Mouse (Mus musculus) midbrain, embryonic 12.5 days (tissue): ENCODE measurements at regions not wholly inside any gene's neighbourhood (a gene's known extent, or its start where the extent isn't known, plus 50 kb on each side); places are given as distances from the start of the nearest gene placed in this dataset.
A peak's percentile ranks its signal among the peaks of the same experiment; 100 is the strongest.

Source experiments
- ATAC-seq: fragments of 200-750 bp; cut with Nextera tagmentation; 2 replicates; pipeline ENCODE4 v1.8.0; 2017; ENCODE audit warnings: low read depth, moderate TSS enrichment, moderate library complexity; ENCODE audit not compliant: low FRiP score
- H3K27ac ChIP-seq: fragments of 300-500 bp; sonication (generic); replicated peaks from 2 replicates; pipeline ENCODE4 v1.5.1; 2016; ENCODE audit warnings: mild to moderate bottlenecking
- H3K27me3 ChIP-seq: fragments of 300-500 bp; sonication (generic); 2 replicates; pipeline ENCODE4 v1.6.1; 2016; ENCODE audit warnings: mild to moderate bottlenecking
- H3K36me3 ChIP-seq: fragments of 300-500 bp; sonication (generic); 2 replicates; pipeline ENCODE4 v1.6.1; 2016
- H3K4me1 ChIP-seq: fragments of 300-500 bp; sonication (generic); 2 replicates; pipeline ENCODE4 v1.6.1; 2016
- H3K4me2 ChIP-seq: fragments of 300-500 bp; sonication (generic); replicated peaks from 2 replicates; pipeline ENCODE4 v1.6.1; 2016; ENCODE audit warnings: mild to moderate bottlenecking, moderate library complexity
- H3K4me3 ChIP-seq: fragments of 300-500 bp; sonication (generic); 2 replicates; pipeline ENCODE4 v1.5.1; 2016; ENCODE audit warnings: mild to moderate bottlenecking
- H3K9ac ChIP-seq: fragments of 300-500 bp; sonication (generic); replicated peaks from 2 replicates; pipeline ENCODE4 v1.6.1; 2016; ENCODE audit warnings: mild to moderate bottlenecking, moderate library complexity
- H3K9me3 ChIP-seq: fragments of 300-500 bp; sonication (generic); 2 replicates; pipeline ENCODE4 v1.6.1; 2016; ENCODE audit warnings: mild to moderate bottlenecking
- WGBS: fragments of 180-500 bp; shearing (Covaris S2); methylation state at CpG from one replicate; pipeline ENCODE4 v1.1.7; 2016; 5-methylcytosine and 5-hydroxymethylcytosine counted together

DNA sequence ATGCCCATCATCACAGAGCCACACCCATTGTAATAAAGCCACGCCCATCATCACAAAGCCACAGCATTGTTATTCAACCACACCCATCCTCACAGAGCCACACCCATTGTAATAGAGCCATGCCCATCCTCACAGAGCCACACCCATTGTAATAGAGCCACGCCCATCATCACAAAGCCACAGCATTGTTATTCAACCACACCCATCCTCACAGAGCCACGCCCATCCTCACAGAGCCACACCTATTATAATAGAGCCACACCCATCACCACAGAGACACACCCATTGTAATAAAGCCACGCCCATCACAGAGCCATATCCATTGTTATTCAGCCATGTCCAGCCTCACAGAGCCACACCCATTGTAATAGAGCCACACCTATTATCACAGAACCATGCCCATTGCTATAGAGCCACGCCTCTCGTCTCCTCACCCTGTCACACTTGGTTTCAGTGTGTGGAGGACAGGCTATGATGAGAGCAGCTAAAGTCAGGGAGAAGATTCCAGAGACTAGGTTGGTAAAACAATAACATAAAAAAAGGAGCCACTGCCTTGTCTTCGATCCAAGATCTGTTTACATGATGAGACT is 85.6 kb downstream of the Gxylt1 start:
- ATAC-seq, result no peak
- H3K9me3 ChIP-seq, result no peaks in the 10 kb centered on the region
- no peak overlapping the region for H3K9ac ChIP-seq
- 84% methylated on average over 7 of the region's 7 CpGs for WGBS
- no peaks in the 10 kb centered on the region for H3K27me3 ChIP-seq
- H3K4me3 ChIP-seq, result no peak overlapping the region
- H3K27ac ChIP-seq, result no peak overlapping the region
- H3K4me2 ChIP-seq, result no peak overlapping the region
- H3K36me3 ChIP-seq, result no peaks in the 10 kb centered on the region
- 0 out of 2 replicates have a peak, but pooled peaks cover 3% of the 10 kb centered on the region for H3K4me1 ChIP-seq

DNA sequence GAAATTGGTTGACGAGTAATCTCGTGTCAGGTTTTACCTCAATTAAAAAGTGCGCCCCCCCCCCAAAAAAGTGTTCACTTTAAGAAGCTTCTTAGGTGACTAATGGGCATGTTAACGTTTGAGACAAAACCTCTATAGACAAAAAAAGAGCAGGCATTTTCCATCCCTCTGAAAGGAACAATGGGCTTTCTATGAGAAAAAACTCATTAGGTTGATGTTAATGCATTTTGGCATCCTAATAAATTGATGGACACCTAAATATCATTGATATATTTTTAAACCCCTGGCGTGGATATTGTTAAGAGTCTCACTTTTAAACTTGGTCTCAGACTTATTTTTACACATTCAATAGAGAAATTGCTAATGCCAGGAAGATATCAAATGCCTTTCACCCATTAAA is 98.8 kb downstream of the Gxylt1 start:
- Histone ChIP-seq H3K4me3 (no peak overlapping the region), H3K9ac (no peak overlapping the region), H3K36me3 (no peaks in the 10 kb centered on the region), H3K27ac (no peak overlapping the region), H3K4me1 (no peaks in the 10 kb centered on the region), H3K4me2 (no peak overlapping the region), H3K9me3 (no peaks in the 10 kb centered on the region), H3K27me3 (no peaks in the 10 kb centered on the region)
- 81% methylated on average over 5 of the region's 5 CpGs for WGBS
- no peak for ATAC-seq

DNA sequence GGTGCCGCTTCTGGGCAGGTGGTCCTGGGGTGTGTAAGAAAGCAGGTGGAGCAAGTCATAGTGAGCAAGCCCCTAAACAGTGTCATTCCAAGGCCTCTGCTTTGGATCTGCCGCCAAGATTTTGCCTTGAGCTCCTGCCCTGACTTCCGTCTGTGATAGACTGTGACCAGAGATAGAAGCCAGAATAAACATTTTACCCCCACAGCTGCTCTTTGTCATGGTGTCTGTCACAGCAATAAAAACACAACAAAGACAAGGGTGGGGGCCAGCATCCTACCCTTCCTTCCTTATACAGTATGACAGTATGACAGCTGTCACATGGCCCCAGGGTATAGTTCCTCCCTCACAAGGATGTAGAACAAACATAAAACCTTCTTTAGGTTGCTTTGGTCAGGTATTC is 106.2 kb downstream of the Gxylt1 start:
- 0 out of 2 replicates have a peak, but pooled peaks cover 2% of the 10 kb centered on the region for H3K9me3 ChIP-seq
- H3K27me3 ChIP-seq, result peaks cover 7% of the 10 kb centered on the region
- ATAC-seq, result no peak
- H3K4me2 ChIP-seq, result no peak overlapping the region
- H3K27ac ChIP-seq, result no peak overlapping the region
- no peaks in the 10 kb centered on the region for H3K36me3 ChIP-seq
- 94% methylated on average over 3 of the region's 3 CpGs for WGBS
- no peak overlapping the region for H3K9ac ChIP-seq
- H3K4me3 ChIP-seq, result no peak overlapping the region
- H3K4me1 ChIP-seq, result no peaks in the 10 kb centered on the region

DNA sequence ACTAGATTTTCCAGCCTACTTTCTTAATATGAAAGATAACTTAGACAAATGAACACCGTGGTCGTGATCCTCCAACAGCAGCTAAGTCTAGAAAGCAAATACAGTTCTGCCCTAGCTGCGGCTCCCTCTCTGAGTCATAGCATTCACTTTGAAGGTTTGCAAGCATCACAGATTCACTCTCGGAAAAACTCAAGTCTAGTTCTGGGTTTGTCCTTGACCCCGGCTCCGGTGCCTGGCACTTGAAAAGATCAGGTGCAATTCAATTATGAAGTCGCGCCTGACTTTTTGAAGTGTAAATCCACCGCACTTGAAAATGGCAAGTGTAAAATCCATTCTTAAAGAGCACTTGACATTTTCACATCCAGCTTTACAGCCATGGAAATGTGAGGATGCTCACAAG is 107.5 kb downstream of the Gxylt1 start:
- 86% methylated on average over 9 of the region's 9 CpGs for WGBS
- ATAC-seq, result no peak

DNA sequence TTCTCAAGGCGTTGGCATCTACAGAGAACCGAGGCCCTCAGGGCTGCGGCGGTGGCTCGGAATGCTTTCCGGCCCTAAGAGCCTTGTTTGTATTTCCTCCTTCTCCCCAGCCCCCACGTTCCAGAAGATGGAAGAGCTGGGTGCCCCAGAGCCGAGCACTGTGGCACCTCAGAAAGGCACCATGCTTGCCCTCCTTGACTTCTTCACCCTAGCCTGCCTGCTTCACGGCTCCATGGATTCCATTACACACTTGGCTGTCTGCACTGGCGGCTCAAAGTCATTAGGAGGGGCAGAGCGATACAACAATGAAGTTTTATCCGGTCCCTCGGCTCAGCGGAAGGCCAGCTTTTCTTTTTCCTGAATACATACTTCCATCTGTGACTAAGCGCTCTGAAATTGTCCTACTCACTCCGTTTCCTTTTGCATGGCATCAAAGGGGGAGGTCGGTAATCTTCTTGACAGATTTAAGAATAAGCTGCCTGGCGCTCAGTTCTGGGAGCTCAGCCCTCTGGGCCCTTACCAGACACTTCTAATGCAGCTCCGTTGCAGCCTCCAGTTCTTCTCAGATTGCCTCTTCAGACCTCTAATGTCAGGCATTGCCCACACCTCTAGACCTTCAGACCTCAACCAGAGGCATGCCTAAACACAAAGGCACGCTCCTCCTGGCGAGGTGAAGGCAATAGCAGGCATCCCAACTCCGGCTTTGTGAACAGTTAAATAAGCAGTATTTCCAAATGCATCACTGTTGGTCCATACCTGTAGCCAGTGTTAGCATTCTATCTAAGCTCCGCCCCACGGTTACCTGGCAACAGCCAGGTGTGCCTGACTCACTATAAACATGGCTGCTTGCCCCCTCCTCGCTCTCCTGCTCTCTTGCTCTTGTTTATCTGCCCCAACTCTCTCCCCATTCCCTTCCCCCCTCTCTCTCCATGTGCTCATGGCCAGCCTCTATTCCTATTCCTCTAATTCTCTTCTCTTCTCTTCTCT is 112.8 kb downstream of the Gxylt1 start:
- Histone ChIP-seq H3K27ac (no peak overlapping the region; the same call in 1 of the 2 replicates), H3K9ac (no peak overlapping the region), H3K4me3 (no peak overlapping the region), H3K27me3 (peaks cover 35% of the 10 kb centered on the region), H3K4me2 (peak overlapping the region; percentile 27), H3K9me3 (0 out of 2 replicates have a peak, but pooled peaks cover 7% of the 10 kb centered on the region), H3K4me1 (peaks cover 12% of the 10 kb centered on the region; the same call in 1 of the 2 replicates), H3K36me3 (no peaks in the 10 kb centered on the region)
- WGBS, result 42% methylated on average over 25 of the region's 25 CpGs
- peak; percentile 81 for ATAC-seq

More for the DNA sequence above, 107.5 kb downstream of the Gxylt1 start:
- no peak overlapping the region for H3K4me2 ChIP-seq
- H3K4me3 ChIP-seq, result no peak overlapping the region
- 0 out of 2 replicates have a peak, but pooled peaks cover 2% of the 10 kb centered on the region for H3K9me3 ChIP-seq
- H3K27ac ChIP-seq, result no peak overlapping the region
- H3K27me3 ChIP-seq, result peaks cover 15% of the 10 kb centered on the region
- no peak overlapping the region for H3K9ac ChIP-seq
- H3K36me3 ChIP-seq, result no peaks in the 10 kb centered on the region
- H3K4me1 ChIP-seq, result peaks cover 2% of the 10 kb centered on the region; the same call in 1 of the 2 replicates

DNA sequence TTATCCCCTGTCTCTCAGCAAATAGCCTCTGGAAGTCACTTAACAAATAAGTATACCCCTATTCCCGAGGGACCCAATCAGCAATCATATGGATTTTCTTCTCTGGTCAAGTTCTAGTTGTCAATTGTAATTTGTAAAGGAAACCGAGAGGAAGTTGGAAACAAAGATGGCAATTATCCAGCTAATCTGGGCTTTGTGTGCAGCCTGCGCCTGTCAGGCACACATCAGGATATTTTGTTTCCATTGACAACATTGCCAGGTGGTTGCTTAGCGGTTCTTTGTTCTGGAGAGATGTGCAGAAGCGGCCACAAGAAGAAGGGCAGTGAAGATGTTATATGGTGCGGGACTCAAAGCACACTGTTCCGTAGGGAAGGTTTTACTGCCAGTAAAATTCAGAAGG is 113.7 kb downstream of the Gxylt1 start:
- Histone ChIP-seq H3K27ac (no peak overlapping the region), H3K9ac (no peak overlapping the region), H3K4me1 (peaks cover 12% of the 10 kb centered on the region; the same call in 1 of the 2 replicates), H3K9me3 (0 out of 2 replicates have a peak, but pooled peaks cover 7% of the 10 kb centered on the region), H3K4me2 (peak overlapping the region; percentile 27; the same call in 1 of the 2 replicates), H3K36me3 (no peaks in the 10 kb centered on the region), H3K4me3 (no peak overlapping the region), H3K27me3 (peaks cover 42% of the 10 kb centered on the region)
- 38% methylated on average over 7 of the region's 7 CpGs for WGBS
- ATAC-seq, result peak; percentile 71; the same call in 1 of the 2 replicates

DNA sequence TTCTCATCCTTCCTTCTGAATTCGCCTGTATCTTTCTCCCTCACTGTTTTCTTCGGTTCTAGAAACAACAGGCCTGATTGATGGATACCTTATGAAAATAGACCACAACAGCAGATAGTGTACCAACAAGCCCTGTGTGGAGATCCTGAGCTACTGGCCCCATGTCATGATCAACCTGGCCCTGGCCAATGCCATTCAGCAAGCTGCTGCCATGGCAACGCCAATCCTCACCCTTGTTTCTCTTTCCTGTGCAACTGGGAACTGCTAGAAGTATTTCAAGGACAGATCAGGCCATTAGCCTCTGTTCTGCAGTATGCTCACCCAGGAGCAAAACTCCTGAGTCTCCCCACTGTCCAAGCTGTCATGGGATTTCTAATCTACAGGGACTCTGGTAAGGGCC is 119.2 kb downstream of the Gxylt1 start:
- Histone ChIP-seq H3K4me3 (no peak overlapping the region), H3K36me3 (no peaks in the 10 kb centered on the region), H3K9me3 (0 out of 2 replicates have a peak, but pooled peaks cover 5% of the 10 kb centered on the region), H3K27me3 (peaks cover 40% of the 10 kb centered on the region), H3K27ac (no peak overlapping the region), H3K4me2 (no peak overlapping the region), H3K4me1 (peaks cover 6% of the 10 kb centered on the region; the same call in 1 of the 2 replicates), H3K9ac (no peak overlapping the region)
- 83% methylated on average over 3 of the region's 3 CpGs for WGBS
- 0 out of 2 replicates have a peak, but pooled peaks have one; percentile 41 for ATAC-seq

DNA sequence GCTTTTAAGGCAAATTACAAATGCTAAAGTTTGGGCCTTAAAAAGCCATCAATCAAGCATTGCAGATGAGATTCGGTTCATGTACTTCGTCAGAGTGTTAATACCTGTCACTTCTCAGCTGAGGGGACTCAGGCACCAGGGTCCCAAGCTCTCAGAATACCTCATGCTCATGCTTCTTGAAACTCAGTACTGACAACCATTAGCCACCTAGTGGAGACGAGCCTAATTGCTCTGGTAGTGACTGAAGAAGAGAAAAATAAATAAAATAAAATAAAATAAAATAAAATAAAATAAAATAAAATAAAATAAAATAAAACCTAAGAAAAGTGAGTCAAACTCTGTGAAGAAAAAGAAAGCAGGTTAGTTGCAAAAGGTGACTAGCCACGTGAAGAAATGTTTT is 121.0 kb downstream of the Gxylt1 start:
- Histone ChIP-seq H3K9me3 (no peaks in the 10 kb centered on the region), H3K4me1 (peaks cover 6% of the 10 kb centered on the region; the same call in 1 of the 2 replicates), H3K4me3 (no peak overlapping the region), H3K9ac (no peak overlapping the region), H3K27me3 (peaks cover 35% of the 10 kb centered on the region), H3K27ac (no peak overlapping the region), H3K4me2 (no peak overlapping the region), H3K36me3 (no peaks in the 10 kb centered on the region)
- ATAC-seq, result no peak
- WGBS, result 59% methylated on average over 4 of the region's 4 CpGs

DNA sequence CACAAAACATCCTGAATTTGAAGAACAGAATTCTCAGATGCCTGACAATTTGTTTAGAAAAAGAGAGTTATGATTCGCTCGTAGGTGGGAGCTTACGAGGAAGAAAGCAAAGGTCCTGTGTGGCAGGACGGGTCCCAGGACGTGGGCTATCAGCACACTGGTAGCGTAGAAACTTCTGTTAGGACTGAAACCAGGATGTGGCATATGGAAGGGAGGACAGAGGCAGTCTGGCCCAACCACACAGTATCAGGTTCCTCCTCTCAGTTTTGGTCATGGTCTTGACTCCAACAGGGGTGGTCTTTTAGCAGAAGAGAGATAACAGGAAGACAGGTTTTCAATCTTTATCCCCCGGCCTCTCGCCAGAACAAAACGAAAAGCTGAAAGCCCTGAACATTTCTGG is 130.1 kb downstream of the Gxylt1 start:
- H3K27ac ChIP-seq, result no peak overlapping the region
- H3K9me3 ChIP-seq, result no peaks in the 10 kb centered on the region
- no peak overlapping the region for H3K4me2 ChIP-seq
- no peak for ATAC-seq
- no peak overlapping the region for H3K4me3 ChIP-seq
- 86% methylated on average over 9 of the region's 9 CpGs for WGBS
- H3K27me3 ChIP-seq, result peaks cover 3% of the 10 kb centered on the region; the same call in 1 of the 2 replicates
- 0 out of 2 replicates have a peak, but pooled peaks cover 3% of the 10 kb centered on the region for H3K4me1 ChIP-seq
- no peaks in the 10 kb centered on the region for H3K36me3 ChIP-seq
- no peak overlapping the region for H3K9ac ChIP-seq

DNA sequence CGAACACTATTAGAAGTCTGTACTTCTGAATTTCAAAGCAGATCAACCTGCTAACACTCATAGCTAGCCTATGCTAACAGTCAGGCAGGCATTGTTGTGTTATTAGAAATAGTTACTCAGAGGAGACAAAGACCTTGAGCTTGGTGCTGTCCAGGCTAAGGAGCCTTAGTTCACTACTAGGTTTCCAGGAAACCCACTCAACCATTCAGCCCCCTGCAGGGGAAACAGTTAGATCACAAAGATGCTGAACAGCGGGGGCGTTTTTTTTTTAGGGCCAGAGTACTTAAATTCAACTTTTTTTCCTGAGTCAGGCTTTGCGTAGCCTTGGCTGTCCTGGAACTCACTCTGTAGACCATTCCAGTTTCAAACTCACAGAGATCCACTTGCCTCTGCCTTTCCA is 130.7 kb downstream of the Gxylt1 start:
- no peak for ATAC-seq
- WGBS, result 42% methylated on average over 4 of the region's 4 CpGs
- peaks cover 3% of the 10 kb centered on the region; the same call in 1 of the 2 replicates for H3K27me3 ChIP-seq

DNA sequence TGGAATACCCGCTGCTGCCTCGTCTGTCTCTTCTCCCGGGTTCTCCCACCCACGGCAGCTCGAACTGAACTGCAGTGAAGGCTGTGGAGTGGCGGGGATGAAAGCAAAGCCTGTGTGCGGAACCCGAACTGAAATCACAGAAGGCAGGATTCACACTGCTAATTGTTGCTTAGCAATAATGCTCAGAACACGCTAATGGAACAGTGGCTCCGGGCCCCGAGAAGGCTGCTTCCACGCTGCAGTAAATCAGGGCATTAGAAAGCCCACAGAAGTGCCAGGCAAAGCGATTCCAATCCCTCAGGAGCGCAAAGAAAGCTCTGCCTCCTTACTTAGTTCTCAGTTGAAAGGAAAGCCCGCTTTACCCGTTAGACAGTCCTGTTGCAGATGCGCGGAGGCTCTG is 141.6 kb downstream of the Gxylt1 start:
- 76% methylated on average over 18 of the region's 18 CpGs for WGBS
- Histone ChIP-seq H3K9ac (no peak overlapping the region), H3K4me2 (0 out of 2 replicates have a peak overlapping the region, but pooled peaks have one; percentile 11)

More for the DNA sequence above, 130.7 kb downstream of the Gxylt1 start:
- Histone ChIP-seq H3K4me2 (no peak overlapping the region), H3K4me3 (no peak overlapping the region), H3K9me3 (no peaks in the 10 kb centered on the region), H3K9ac (no peak overlapping the region), H3K36me3 (no peaks in the 10 kb centered on the region), H3K27ac (no peak overlapping the region), H3K4me1 (0 out of 2 replicates have a peak, but pooled peaks cover 3% of the 10 kb centered on the region)

DNA sequence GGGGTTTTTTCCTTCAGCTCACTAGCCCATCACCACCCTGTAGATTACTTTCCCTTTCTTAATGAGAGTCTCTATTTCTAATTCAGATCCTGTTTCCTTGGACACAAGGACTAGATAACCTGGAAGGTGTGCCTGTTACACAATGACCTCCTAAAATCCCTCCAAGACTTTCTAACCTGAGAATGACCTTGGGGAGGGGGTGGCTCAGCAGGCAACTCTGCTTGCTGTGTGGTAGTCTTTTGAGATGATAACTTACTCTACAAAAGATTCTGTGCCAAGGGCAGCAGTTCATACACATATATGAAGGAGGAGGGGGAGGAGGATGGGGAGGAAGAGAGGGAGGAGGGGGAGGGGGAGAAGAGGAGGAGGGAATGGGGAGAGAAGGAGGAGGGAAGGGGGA is 143.9 kb downstream of the Gxylt1 start:
- no peaks in the 10 kb centered on the region for H3K36me3 ChIP-seq
- H3K9me3 ChIP-seq, result no peaks in the 10 kb centered on the region
- H3K4me2 ChIP-seq, result no peak overlapping the region
- H3K4me3 ChIP-seq, result no peak overlapping the region
- no peak for ATAC-seq
- H3K27ac ChIP-seq, result no peak overlapping the region
- no peak overlapping the region for H3K9ac ChIP-seq
- no peaks in the 10 kb centered on the region for H3K4me1 ChIP-seq
- no peaks in the 10 kb centered on the region for H3K27me3 ChIP-seq

More for the DNA sequence above, 141.6 kb downstream of the Gxylt1 start:
- no peaks in the 10 kb centered on the region for H3K9me3 ChIP-seq
- no peaks in the 10 kb centered on the region for H3K4me1 ChIP-seq
- ATAC-seq, result no peak
- no peaks in the 10 kb centered on the region for H3K27me3 ChIP-seq
- no peak overlapping the region for H3K27ac ChIP-seq
- no peaks in the 10 kb centered on the region for H3K36me3 ChIP-seq
- no peak overlapping the region for H3K4me3 ChIP-seq
